Mouse (Mus musculus): ENCODE results near the gene 6030468B19Rik.
"Not testable (repeated sequence)": the region's sequence is repeated elsewhere in the genome, so short reads cannot be mapped to it uniquely, and the experiment has no call there.

The 6030468B19Rik gene

DNA sequence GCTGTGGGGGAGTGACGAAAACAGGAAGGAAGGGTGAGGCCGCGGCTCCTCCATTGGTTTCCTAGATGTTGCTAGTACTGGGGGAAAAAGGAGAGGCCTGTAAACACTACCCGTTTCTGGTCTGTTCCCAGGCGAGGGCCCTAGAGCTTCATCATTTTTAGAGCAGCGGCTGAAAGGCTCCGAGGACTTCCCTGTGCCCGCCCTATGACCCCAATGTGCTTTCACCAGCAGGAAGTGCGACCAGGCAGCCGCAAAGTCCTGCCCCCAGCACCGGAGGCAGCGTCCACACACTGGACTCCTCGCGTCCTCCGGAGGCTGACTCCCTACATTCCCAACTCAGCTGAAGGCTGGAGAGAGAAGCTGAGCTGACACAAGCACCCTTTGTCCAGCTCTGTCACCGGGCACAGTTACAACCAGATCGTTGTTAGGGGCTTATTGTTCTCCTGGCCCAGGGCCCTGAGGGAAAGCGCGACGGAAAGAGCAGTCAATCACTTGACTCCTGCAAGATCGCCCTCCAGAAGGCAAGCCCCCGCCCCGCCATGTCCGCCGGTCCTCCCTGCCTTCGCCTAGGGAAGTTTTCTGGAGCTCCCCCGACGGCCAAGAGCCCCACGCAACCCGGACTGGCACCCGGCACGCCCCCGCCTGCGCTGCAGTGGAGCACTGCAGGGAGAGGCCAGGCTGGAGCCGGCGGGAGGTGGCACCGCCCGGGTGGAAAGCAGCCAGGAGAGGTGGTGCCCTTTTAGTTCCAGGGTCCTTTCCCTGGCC is 17.8 kb upstream of the 6030468B19Rik start:
- DNase-seq, result peak; percentile 55 to 57

DNA sequence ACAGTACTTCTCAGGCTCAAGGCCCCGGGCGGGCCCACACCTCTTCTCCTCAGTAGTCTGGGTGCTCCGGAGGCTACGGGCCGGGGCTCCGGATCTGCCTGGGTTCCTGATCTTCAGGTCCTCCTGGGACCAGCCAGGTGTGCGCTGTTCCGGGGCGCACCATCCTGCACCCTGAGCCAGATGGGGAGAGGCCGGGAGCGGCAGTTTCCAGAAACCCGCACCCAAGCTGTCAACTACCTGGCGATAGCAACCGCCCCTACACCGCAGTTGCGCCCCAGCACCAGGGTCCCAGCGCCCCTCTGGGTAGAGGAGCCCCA is 17.3 kb upstream of the 6030468B19Rik start:
- no peak for DNase-seq

- peak; percentile 74 to 75 for DNase-seq
Measured at GRCm38 (mm10) chr11:117780582-117781111, 16.8 kb upstream of the 6030468B19Rik start.

DNA sequence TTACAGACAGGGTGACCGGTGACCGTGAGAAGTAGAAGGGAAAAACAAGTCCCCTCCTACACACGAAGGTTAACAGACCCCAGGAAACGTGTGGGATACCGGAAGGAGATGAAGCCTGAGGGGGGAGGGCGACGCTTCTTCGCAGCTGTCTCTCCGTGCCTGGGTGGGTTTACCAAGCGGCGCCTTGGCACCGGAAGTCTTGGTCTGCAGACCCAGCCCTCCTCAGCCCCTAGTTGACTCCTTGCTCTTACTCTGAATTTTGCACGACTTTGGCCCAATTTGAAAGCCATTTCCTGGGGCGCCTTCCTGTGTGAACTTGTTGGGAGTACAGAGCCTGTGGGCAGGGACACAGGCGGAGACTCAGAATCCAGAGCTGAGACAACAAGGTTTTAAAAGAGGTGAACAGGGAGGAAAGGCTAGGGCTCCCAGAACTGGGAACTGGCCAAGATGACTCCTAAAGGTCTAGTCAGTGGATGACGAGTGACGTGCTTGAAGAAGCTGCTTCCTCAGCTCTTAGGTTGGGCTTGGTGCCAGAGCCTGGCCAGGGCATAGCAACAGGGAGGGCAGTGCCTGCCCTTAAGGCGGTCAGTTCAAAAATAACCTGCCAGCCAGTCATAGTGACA is 16.1 kb upstream of the 6030468B19Rik start:
- DNase-seq, result peak; percentile 67 to 68

DNA sequence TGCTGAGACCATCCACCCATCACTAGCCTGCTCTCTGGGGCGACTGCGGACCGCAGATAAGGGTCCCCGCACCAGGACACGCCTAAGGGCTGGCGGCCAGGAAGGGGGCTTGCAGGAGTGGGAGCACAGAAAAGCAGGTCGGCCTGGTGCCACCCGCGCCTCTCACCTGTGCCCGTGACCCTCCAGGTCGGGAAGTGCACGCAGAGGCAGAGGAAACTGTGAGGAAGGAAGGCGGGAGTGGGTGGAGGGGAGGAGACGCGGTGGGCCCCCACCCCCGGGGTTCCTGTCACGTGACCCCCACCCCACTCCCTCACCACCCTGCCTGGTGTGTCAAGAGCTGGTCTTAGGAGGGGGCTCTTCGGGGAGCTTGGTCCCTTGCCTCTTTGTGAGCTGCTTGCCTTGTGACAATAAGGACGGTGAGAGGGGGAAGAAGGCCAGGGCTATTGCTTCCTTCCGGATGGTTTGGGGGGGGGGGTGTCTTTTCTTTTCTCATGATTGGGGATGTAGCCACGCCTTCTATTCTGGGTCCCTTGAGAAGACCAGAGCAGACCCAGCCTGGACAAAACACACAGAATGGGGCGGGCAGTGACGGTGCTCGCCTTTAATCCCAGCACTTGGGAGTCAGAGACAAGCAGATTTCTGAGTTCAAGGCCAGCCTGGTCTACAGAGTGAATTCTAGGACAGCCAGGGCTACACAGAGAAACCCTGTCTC is 15.3 kb upstream of the 6030468B19Rik start, which contains the start of the genes Tmc8 and Tmc6:
TSS of gene Tmc8 (plus strand) at position 84 of the 712 bp plus-strand sequence.
TSS of gene Tmc6 (minus strand) at position 206 of the 712 bp plus-strand sequence.
- DNase-seq, result no peak

DNA sequence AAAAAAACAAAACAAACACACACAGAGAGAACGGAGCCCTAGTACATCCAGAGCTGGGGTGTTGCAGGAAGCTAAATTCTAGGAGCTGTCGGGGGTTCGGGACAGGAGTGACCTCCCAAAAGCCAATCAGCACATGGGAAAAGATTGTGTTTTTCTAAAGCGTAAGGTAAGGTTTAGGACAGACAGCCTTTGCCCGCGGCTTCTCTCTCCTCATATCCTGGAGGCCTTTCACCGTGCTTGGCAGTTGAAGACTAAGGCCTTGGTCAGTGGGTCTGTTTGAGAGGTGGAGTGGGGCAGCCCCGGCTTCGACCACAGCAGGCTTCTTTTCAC is 14.8 kb upstream of the 6030468B19Rik start:
- DNase-seq, result no peak

DNA sequence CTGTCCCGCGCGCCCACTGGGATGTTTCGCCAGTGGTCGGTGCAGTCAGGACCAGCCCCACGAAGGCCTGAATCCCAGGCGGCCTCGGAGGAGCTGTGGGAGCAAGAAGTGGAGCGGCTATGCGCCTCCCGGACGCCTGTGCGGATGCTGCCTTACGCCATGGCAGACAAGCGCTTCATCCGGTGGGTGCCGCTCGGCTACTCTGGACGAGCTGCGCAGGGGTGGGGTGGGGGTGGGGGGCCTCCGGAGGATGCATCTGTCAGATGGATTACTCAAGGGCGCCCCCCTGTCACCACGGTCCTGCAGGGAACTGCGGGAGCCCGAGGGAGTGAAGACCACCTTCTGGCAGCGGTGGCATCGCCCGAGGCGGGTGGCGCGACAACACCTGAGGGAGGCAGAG is 14.4 kb upstream of the 6030468B19Rik start:
- DNase-seq, result peak; percentile 79 to 83

DNA sequence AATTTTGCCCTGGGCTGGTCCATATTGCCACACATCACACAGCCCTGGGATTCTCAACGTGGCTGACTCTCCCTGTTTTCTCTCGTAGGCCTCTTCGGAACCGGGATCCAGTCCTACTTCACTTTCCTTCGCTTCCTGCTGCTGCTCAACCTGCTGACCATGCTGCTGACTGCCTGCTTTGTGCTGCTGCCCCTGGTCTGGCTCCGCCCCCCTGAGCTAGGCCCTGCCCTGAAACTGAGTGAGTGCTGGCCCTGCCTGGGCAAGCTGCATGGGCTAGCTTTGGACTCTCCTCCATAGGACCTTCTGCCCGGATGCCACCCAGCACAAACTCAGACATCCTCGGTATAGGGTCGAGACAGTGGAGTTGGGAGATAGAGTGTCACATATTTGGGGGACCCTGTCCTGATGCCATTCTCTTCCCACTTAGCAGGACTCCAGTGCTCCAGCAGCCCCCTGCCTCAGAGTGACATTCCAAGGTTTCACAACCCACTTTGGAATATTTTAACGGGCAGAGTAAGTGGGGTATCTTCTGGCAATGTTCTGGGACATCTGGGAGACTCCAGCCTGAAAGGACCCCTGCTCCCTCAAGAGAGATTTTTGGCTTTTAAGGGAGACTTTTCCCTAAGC is 13.7 kb upstream of the 6030468B19Rik start:
- DNase-seq, result peak in 1 of 2 experiments; percentile 37

DNA sequence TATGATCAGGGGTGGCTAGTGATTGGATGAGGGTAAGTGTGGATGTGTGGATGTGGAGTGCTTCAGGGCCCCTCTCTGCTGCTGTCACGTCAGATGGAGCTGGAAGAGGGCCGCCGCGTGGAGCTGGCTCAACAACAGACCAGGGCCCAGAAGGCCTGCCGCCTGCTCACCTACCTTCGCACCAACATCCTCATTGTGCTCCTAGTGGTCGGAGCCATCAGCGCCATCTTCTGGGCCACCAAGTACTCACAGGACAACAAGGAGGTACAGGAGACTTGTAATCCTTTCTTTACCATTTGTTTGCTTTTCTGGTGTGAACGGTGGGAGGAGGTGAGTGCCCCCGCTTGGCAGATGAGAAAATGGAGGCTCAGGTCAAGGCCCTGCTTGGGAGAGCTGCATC is 11.2 kb upstream of the 6030468B19Rik start:
- DNase-seq, result peak; percentile 79 to 83

- not testable (repeated sequence) for DNase-seq
Measured at GRCm38 (mm10) chr11:117788481-117788880, 9.0 kb upstream of the 6030468B19Rik start.

DNA sequence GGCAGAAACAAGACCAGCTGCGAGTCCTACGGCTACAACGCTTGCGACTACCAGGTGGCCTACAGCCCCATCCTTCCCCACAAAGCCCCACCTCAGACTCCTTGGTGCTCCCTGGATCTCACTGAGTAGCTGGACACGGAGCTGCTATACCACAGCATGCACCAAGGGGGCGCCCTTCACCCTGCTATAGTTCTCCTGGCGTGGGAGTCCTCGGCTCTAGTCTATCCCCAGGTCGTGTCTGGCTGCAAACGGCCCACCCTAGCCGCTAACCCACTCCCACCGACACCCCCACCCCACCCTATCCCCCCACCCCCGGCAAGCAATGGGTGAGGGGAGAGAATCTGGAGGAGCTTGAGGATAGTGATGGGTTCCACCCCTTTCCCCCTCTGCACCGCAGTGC is 7.2 kb upstream of the 6030468B19Rik start:
- peak; percentile 77 to 80 for DNase-seq

- no peak for DNase-seq
Measured at GRCm38 (mm10) chr11:117790703-117791440, 6.6 kb upstream of the 6030468B19Rik start.

DNA sequence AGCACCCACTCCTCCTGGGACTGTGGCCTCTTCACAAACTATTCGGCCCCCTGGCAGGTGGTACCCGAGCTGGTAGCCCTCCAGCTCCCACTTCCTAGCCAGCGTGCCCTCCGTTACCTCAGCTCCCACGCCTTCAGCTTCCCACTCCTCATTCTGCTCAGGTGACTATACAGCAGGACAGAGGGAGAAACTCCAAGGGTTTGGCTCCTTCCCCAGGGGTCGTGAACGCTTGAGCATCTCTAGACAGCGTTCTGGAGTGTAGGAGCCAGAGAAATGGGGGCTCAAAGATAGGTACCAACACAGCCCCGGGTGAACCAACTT is 6.1 kb upstream of the 6030468B19Rik start:
- DNase-seq, result no peak

GRCm38 (mm10) chr11:117792281-117792888 is 5.1 kb upstream of the 6030468B19Rik start:
- no peak for DNase-seq

GRCm38 (mm10) chr11:117794035-117794551 is 3.4 kb upstream of the 6030468B19Rik start:
- DNase-seq, result no peak

DNA sequence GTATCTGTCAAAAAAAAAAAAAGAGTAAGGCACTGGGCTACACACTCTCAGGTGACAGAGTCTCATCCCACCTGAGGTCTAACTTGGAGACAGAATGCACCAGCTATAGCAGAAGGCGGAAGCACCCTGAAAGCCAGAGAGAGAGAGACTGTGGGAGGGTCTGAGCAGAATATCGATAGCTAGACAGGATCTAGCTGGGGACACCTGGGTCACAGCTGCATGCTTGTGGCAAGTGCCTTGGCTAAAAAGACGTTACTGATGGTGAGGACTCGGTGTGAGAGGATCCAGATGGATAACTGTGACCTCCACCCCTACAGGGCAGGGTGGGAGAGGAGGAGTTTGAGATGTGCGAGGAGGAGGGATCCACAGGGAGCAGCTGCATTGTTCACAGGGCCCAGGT is 506 bp upstream of the 6030468B19Rik start:
- no peak for DNase-seq

DNA sequence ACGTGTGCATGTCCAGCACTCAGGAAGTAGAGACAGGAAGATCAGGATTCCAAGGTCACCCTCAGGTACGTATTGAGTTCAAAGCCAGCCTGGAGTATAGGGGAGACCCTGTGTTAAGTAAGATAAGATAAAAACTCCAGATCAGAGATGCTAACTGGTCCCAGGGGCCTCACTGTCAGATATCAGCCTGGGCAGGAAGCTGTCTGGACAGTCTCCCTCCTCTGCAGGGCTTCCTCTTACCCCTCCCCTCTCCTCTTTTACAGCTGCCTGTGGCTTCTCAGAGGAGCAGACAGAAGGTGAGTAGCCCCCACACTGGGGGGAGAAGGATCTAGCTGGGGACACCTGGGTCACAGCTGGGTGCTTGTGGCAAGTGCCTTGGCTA is 691 bp downstream of the 6030468B19Rik start:
- DNase-seq, result no peak

DNA sequence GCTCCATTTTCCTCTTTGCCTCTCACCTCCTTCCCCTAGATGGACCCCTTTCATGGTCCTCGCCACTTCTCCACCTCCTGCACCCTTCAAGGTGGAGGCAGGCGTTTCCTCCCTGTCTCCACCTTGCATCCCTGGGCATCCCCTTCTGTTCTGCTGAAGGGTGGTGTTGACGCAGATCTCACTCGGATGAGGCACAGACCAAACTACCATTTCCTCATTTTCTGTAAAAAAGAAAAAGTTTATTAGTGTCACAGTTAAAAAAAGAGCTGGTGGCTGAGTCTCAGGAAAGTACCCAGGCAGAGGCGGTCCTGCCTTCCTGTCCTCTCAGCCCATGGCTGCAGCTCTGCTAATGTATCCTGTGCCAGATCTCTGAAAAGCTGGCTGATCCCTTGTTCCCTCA is 1.7 kb downstream of the 6030468B19Rik start:
- peak in 1 of 2 experiments; percentile 13 for DNase-seq

DNA sequence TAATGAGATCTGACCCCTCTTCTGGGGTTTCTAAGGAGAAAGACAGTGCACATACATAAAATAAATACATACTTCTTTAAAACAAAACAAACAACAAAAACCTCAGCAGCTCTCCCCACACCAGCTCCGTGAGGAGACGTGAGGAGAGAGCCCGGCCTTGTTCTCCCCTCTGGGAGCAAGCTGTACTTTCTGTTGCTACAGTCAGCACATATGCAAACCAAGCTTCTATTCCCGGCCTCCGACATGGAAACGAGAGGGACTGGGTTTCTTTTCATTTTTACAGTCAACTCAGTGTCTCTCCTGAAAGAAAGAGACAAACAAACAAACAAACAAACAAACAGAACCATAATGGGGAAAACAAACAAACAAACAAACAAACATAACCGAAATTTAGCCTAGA is 2.6 kb downstream of the 6030468B19Rik start:
- no peak for DNase-seq

DNA sequence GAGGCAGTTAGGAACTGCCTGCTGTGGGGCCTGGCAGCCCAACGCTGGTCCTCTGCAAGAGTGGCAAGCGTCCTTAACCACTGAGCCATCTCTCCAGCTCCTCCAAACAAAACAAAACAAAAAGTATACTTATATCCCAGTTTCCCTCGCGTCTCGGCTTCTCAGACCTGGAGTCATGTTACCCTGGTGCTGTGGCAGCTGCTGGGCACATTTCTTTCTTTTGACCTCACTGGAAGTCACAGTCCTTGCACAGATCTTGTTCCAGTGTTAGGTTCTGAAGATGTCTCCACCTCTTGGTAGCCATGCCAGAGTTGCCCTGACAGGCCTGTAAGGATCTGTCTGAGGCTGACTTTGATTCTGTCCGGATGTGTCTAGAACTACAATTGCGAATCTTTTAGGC is 4.2 kb downstream of the 6030468B19Rik start:
- no peak for DNase-seq

DNA sequence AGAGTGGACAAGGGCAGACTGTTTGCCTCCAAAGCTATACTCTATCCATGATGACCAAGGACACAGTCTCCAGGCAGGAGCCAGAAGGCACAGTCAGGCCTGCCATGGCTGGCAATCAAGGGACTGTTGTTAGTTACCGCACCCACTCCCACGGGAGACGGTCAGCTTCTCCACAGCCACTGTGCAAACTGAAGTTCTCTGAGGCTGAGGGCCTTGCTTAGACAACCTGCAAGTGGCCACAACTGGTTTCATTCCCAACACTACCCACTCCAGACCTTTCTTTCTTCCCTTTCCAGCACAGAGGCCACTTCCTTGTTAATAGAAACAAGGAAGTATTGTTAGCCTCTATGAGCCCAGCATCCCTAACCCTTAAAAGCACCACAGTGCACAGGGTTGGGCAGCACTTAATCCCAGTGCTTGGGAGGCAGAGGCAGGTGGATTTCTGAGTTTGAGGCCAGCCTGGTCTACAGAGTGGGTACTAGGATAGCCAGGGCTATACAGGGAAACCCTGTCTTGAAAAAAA is 5.8 kb downstream of the 6030468B19Rik start:
- DNase-seq, result no peak

- DNase-seq, result no peak
Measured at GRCm38 (mm10) chr11:117806781-117807180, 9.3 kb downstream of the 6030468B19Rik start.
